Mouse (Mus musculus): Measurements from ENCODE around the gene C2cd5. TPM values are rescaled to one million over a fixed set of nuclear protein-coding genes. Genes with fewer than 3 reads are reported as not detected.
"Not testable (repeated sequence)": the region's sequence is repeated elsewhere in the genome, so short reads cannot be mapped to it uniquely, and the experiment has no call there.

The C2cd5 gene
- polyA plus RNA-seq, 1 experiment from 2014 or later = 22.8 TPM

DNA sequence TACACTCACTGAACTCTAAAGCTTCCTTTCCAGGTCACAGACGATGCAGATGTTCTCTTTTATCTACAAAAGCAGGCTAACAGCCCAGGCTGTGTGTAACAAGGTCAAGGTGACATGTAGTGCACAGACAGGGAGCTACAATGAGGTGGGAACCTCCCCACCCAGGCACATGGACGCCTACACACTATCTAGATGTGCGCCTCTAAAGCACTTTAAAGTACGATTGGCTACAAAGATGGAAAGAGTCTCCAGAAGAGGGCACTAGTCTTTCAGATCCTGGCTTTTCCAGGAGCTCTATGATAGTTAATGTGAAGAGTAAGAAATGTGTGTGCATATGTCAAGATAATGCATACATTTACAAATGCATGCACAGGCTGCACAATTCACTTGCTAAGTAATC lies 64.7 kb downstream of the C2cd5 start:
- Histone ChIP-seq H3K36me3 (peaks cover 15% of the 10 kb centered on the region), H3K27me3 (replicated peaks) (no peaks in the 10 kb centered on the region), H3K9ac (no peak overlapping the region), H3K9me3 (no peaks in the 10 kb centered on the region), H3K4me2 (no peak overlapping the region), H3K4me3 (replicated peaks) (no peak overlapping the region), H3K27ac (no peak overlapping the region), H3K4me1 (no peaks in the 10 kb centered on the region)
- no peak for ATAC-seq (ENCODE audit: insufficient read depth, low FRiP score, low read depth)
- 47% methylated on average over 4 of the region's 4 CpGs for WGBS

DNA sequence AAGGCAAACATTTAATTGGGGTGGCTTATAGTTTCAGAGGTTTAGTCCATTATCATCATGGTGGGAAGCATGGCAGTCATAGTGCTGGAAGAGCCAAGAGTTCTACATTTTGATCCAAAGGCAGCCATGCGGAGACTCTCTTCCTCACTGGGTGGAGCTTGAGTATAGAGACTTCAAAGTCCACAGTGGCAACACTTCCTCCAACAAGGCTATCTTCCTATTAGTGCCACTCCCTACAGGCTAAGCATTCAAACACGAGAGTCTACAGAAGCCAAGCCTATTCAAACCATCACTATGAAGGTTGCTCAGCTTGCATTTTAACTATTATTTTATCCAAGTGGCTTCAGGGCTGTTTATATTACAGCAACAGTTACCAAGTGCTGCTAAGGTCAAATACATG lies 65.4 kb downstream of the C2cd5 start:
- H3K27me3 ChIP-seq (replicated peaks) = no peaks in the 10 kb centered on the region
- no peak overlapping the region for H3K4me3 ChIP-seq (replicated peaks)
- H3K4me1 ChIP-seq = no peaks in the 10 kb centered on the region
- H3K9me3 ChIP-seq = no peaks in the 10 kb centered on the region
- 91% methylated on average over 2 of the region's 2 CpGs for WGBS
- peaks cover 15% of the 10 kb centered on the region for H3K36me3 ChIP-seq
- no peak for ATAC-seq (ENCODE audit: insufficient read depth, low FRiP score, low read depth)
- H3K9ac ChIP-seq = no peak overlapping the region
- no peak overlapping the region for H3K4me2 ChIP-seq
- H3K27ac ChIP-seq = no peak overlapping the region

DNA sequence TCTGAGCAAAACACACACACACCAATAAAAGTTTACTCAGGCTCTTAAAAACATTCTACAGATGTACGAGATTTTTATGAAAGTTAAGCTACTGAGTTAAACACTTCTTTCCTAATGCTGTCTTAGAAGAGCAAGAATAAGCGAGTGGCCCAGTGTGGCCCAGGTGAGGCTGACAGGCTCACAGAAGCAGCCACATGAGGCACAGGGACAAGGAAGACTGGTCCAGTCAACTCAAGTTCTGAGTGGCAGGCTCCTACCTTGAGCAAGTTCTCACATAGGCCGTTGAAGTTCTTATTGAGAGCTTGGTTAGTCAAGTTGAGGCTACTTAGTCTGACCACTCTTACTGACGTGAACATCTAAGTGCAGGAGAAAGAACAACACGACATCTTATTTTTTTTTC lies 69.4 kb downstream of the C2cd5 start:
- Histone ChIP-seq H3K4me2 (no peak overlapping the region), H3K36me3 (peaks cover 11% of the 10 kb centered on the region; the same call in 1 of the 2 replicates), H3K9ac (no peak overlapping the region), H3K9me3 (no peaks in the 10 kb centered on the region), H3K27ac (no peak overlapping the region), H3K4me1 (no peaks in the 10 kb centered on the region), H3K4me3 (replicated peaks) (no peak overlapping the region), H3K27me3 (replicated peaks) (no peaks in the 10 kb centered on the region)
- 89% methylated on average over 5 of the region's 5 CpGs for WGBS
- ATAC-seq (ENCODE audit: insufficient read depth, low FRiP score, low read depth) = no peak

DNA sequence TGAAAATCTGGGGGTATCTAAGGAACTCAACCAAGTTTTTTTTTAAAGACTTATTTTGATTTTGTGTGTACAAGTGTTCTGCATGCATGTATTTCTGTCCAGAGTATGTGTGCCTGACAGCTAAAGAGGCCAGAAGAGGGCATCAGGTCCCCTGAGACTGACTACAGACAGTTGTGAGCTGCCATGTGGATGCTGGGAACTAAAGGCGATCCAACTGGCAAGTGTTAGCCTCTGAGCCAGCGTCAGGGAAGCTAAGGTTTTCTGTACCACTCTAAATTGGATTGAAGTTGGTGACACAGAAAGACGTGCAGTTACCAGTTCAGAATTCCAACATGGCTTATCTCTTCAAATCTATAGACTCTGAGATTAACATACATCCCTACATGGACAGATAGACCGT lies 72.0 kb downstream of the C2cd5 start:
- no peak overlapping the region; the same call in 1 of the 2 replicates for H3K27ac ChIP-seq
- H3K4me2 ChIP-seq = no peak overlapping the region
- WGBS = 85% methylated on average over 4 of the region's 4 CpGs
- peaks cover 9% of the 10 kb centered on the region; the same call in 1 of the 2 replicates for H3K36me3 ChIP-seq
- no peak for ATAC-seq (ENCODE audit: insufficient read depth, low FRiP score, low read depth)
- H3K9me3 ChIP-seq = no peaks in the 10 kb centered on the region
- no peaks in the 10 kb centered on the region for H3K27me3 ChIP-seq (replicated peaks)
- no peak overlapping the region for H3K9ac ChIP-seq
- H3K4me3 ChIP-seq (replicated peaks) = no peak overlapping the region
- no peaks in the 10 kb centered on the region for H3K4me1 ChIP-seq

DNA sequence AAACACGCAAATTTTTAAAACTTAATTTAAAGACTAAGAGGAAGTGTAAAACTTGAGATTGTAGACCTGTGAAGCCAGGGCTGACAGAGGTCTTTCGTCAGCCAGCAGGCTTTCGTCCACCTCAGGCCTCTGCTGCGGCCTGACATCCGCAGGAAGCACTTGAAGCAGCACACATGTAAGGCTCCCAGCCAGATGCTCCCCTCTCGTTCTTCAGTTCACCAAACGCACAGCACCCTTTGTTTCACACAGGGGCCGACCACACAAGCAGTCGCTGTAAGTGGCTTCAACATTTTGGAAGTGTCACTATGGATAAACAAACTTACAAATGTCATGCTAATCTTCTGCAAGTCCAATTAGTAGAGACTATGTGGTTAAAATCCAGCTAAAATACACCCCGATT lies 72.5 kb downstream of the C2cd5 start:
- no peak overlapping the region for H3K4me2 ChIP-seq
- H3K36me3 ChIP-seq = peaks cover 9% of the 10 kb centered on the region; the same call in 1 of the 2 replicates
- 50% methylated on average over 10 of the region's 10 CpGs for WGBS
- no peaks in the 10 kb centered on the region for H3K9me3 ChIP-seq
- no peaks in the 10 kb centered on the region for H3K27me3 ChIP-seq (replicated peaks)
- no peaks in the 10 kb centered on the region for H3K4me1 ChIP-seq
- no peak overlapping the region for H3K4me3 ChIP-seq (replicated peaks)
- no peak overlapping the region; the same call in 1 of the 2 replicates for H3K27ac ChIP-seq
- peak; percentile 58; the same call in 1 of the 2 replicates for ATAC-seq (ENCODE audit: insufficient read depth, low FRiP score, low read depth)
- no peak overlapping the region for H3K9ac ChIP-seq

DNA sequence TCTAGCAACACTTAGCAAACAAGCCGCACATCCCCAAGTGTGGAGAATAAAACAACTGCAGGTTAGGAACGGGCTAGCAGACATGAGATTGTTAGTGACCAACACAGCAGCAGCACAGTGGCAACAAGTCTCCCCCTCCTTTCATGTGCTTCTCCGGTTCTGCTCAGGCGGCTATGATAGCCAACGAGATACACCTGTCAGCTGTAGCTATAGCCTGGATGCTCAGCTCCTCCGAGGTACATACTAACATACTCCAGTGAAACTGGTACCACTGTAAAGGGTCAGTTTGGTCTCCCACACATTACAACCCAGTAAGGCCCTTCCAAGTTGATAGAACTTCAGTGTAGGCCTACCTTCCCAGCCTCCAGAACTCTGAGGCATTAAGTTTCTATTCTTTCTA lies 76.2 kb downstream of the C2cd5 start:
- Histone ChIP-seq H3K36me3 (no peaks in the 10 kb centered on the region), H3K9ac (no peak overlapping the region), H3K4me3 (replicated peaks) (no peak overlapping the region), H3K4me1 (no peaks in the 10 kb centered on the region), H3K27ac (no peak overlapping the region), H3K4me2 (no peak overlapping the region), H3K9me3 (no peaks in the 10 kb centered on the region), H3K27me3 (replicated peaks) (no peaks in the 10 kb centered on the region)
- no peak for ATAC-seq (ENCODE audit: insufficient read depth, low FRiP score, low read depth)
- 71% methylated on average over 6 of the region's 6 CpGs for WGBS

DNA sequence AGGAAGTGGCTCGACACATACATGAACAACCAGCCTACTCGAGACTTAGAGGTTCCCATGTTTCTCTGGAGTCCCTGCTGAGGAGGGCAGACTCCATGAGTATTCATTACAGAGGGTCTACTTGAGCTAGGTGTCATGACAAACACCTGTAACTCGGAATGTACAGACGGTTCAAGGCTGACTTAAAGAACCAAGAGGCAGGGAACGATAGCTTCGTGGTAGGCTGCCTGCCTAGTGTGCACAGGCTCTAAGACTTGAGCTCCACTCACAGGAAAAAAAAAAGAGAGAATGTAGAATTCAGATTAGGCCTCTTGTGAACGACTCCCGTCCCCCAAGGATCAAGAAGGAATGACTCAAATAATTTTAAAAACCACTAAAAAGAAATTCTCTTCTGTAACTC lies 78.2 kb downstream of the C2cd5 start:
- no peaks in the 10 kb centered on the region for H3K27me3 ChIP-seq (replicated peaks)
- 82% methylated on average over 8 of the region's 8 CpGs for WGBS
- H3K36me3 ChIP-seq = 0 out of 2 replicates have a peak, but pooled peaks cover 4% of the 10 kb centered on the region
- no peak overlapping the region for H3K4me3 ChIP-seq (replicated peaks)
- no peak overlapping the region for H3K4me2 ChIP-seq
- H3K4me1 ChIP-seq = no peaks in the 10 kb centered on the region
- no peak overlapping the region for H3K9ac ChIP-seq
- no peak overlapping the region for H3K27ac ChIP-seq
- H3K9me3 ChIP-seq = no peaks in the 10 kb centered on the region
- no peak for ATAC-seq (ENCODE audit: insufficient read depth, low FRiP score, low read depth)

DNA sequence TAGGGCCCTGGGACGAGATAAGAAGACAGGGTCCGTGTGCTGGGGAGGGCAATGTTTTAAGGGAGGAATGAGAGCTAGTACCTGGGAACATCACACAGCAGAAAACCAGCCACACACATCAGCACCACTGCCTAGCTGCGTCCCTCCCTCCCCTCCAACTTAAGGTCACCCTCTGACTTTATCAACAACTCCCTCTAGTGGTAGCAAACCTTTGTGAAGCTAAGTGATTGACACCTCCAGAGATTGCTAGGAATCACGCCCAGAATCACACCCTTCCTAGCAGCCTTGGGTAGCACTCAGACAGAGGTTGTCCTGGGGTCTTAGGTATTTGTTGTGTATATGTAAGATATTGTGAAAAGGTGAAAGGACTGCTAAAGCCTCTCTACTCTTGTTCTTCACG lies 79.3 kb downstream of the C2cd5 start:
- WGBS = 68% methylated on average over 5 of the region's 5 CpGs
- Histone ChIP-seq H3K9me3 (no peaks in the 10 kb centered on the region), H3K4me1 (no peaks in the 10 kb centered on the region), H3K36me3 (0 out of 2 replicates have a peak, but pooled peaks cover 7% of the 10 kb centered on the region), H3K4me3 (replicated peaks) (no peak overlapping the region), H3K27me3 (replicated peaks) (no peaks in the 10 kb centered on the region), H3K9ac (no peak overlapping the region), H3K27ac (no peak overlapping the region), H3K4me2 (no peak overlapping the region)
- no peak for ATAC-seq (ENCODE audit: insufficient read depth, low FRiP score, low read depth)

DNA sequence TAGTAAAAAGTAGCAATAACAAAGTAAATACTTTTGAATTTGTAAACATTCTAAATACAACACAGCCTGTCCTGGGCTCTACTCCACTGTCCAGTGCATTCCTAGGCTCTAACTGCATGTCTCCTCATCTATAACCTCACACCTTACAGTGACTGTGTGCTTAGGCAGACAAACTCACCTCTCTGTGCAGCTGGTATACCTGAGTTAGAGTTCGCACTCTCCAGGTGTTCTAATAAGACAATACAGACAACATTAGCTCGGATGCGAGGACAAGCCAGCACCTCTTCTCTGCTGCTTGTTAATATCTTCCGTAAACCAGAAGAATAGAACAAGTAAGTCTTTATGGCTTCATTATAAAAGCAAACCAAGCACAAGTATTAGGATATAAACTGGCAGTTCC lies 79.8 kb downstream of the C2cd5 start:
- Histone ChIP-seq H3K27me3 (replicated peaks) (no peaks in the 10 kb centered on the region), H3K4me2 (no peak overlapping the region), H3K4me3 (replicated peaks) (no peak overlapping the region), H3K27ac (no peak overlapping the region), H3K9ac (no peak overlapping the region), H3K36me3 (0 out of 2 replicates have a peak, but pooled peaks cover 7% of the 10 kb centered on the region), H3K9me3 (no peaks in the 10 kb centered on the region), H3K4me1 (no peaks in the 10 kb centered on the region)
- 91% methylated on average over 4 of the region's 4 CpGs for WGBS
- no peak for ATAC-seq (ENCODE audit: insufficient read depth, low FRiP score, low read depth)

DNA sequence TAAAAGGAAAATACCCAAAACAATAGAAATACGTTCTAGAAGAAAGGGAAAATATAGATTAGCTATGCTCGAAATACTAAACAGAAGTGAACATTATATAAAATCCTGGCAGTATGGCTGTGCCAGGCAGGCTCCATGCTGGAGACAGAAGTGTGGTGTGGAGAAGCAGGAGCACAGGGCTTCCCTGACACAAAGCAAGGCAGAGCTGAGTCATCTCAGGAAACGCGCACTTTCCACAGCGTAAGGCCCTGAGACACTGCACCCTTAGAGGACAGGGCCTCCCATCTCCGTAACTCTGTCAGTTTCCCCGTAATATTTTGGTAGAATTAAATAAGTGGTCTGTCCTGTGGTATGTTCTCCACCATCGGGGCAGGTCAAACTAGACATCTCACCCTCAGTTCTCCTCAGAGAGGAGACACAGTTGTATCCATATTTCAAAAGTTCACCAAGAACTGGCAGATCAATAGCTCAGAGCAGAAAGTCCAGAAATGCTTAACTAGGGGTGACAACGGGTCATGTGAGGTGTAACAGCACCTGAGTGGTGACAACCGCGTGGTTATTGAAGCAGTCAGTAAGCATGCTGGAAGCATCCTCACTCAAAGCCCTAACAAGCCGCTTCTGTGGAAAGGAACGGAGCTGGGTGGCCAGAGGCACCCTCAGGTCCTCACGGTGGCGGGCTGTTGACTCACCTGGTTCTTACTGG lies 87.3 kb downstream of the C2cd5 start:
- Histone ChIP-seq H3K27ac (no peak overlapping the region), H3K4me2 (no peak overlapping the region), H3K9me3 (no peaks in the 10 kb centered on the region), H3K36me3 (peaks cover 12% of the 10 kb centered on the region; the same call in 1 of the 2 replicates), H3K27me3 (replicated peaks) (no peaks in the 10 kb centered on the region), H3K9ac (no peak overlapping the region), H3K4me1 (no peaks in the 10 kb centered on the region), H3K4me3 (replicated peaks) (no peak overlapping the region)
- no peak for ATAC-seq (ENCODE audit: insufficient read depth, low FRiP score, low read depth)
- WGBS = 90% methylated on average over 15 of the region's 15 CpGs

DNA sequence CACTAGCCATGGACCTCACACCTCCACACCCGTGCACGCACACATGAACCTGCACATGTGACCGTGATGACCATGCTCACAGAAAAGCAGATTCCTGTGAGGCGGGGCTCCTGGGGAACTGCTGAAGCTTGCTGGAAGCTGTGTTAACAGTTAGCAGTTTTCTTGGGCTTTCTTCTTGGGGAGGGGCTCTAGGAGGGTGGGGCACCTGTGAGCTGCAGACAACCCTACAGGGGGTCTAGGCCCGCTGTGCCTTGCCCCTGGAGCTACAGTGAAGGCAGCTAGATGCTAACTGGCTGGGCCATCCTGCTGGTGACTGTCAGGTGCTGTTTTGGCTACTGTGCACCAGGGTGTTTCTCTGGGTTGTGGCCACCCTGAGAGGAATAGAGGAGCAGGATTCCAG lies 91.1 kb downstream of the C2cd5 start:
- no peak overlapping the region for H3K4me3 ChIP-seq (replicated peaks)
- no peaks in the 10 kb centered on the region for H3K4me1 ChIP-seq
- H3K9ac ChIP-seq = no peak overlapping the region
- ATAC-seq (ENCODE audit: insufficient read depth, low FRiP score, low read depth) = no peak
- H3K9me3 ChIP-seq = no peaks in the 10 kb centered on the region
- H3K36me3 ChIP-seq = peaks cover 7% of the 10 kb centered on the region; the same call in 1 of the 2 replicates
- no peak overlapping the region for H3K27ac ChIP-seq
- H3K27me3 ChIP-seq (replicated peaks) = no peaks in the 10 kb centered on the region
- 81% methylated on average over 5 of the region's 5 CpGs for WGBS
- H3K4me2 ChIP-seq = no peak overlapping the region

DNA sequence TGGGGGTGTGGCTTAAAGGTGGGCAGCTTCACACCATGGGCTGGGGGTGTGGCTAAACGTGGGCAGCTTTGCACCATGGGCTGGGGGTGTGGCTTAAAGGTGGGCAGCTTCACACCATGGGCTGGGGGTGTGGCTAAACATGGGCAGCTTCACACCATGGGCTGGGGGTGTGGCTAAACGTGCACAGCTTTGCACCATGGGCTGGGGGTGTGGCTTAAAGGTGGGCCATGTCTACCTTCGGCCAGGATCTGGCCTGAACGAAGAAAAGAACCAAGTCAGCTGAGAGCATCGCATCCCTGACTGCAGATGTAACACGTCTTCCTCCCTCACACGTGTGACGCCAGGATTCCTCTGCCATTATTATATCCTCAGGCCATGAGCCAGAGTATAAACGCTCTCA lies 94.7 kb downstream of the C2cd5 start:
- H3K27ac ChIP-seq; H3K4me2 ChIP-seq; H3K9me3 ChIP-seq; ATAC-seq (ENCODE audit: insufficient read depth, low FRiP score, low read depth); H3K27me3 ChIP-seq (replicated peaks); H3K9ac ChIP-seq; H3K4me1 ChIP-seq; H3K4me3 ChIP-seq (replicated peaks); H3K36me3 ChIP-seq: not testable (repeated sequence)
- 84% methylated on average over 9 of the region's 9 CpGs for WGBS

DNA sequence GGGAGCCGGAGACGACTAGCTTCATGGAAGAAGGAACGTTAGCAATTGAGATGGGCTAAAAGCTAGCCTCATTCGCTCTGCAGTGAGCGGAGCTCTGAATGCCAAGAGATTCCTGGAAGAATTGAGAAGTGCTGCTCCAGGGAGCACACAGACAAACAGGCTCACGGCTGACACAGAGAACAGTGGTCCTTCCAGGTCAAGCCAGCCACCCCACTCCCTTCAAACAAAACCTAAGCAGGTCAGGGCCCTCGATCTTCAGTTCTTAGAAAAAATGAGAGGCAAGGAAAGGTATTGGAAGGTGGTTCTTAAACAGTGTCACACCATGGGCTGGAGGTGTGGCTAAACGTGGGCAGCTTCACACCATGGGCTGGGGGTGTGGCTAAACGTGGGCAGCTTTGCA lies 95.1 kb downstream of the C2cd5 start:
- Histone ChIP-seq H3K4me3 (replicated peaks) (no peak overlapping the region), H3K9me3 (no peaks in the 10 kb centered on the region), H3K4me2 (no peak overlapping the region), H3K27me3 (replicated peaks) (no peaks in the 10 kb centered on the region), H3K4me1 (no peaks in the 10 kb centered on the region), H3K9ac (no peak overlapping the region), H3K27ac (no peak overlapping the region), H3K36me3 (no peaks in the 10 kb centered on the region)
- no peak for ATAC-seq (ENCODE audit: insufficient read depth, low FRiP score, low read depth)
- WGBS = 71% methylated on average over 9 of the region's 9 CpGs

All from stomach, embryonic 15.5 days (tissue).